Mouse (Mus musculus) ES-Bruce4 (cell line): ENCODE measurements at regions not wholly inside any gene's neighbourhood (a gene's known extent, or its start where the extent isn't known, plus 50 kb on each side); places are given as distances from the start of the nearest gene placed in this dataset.
A peak's percentile ranks its signal among the peaks of the same experiment; 100 is the strongest.

ENCODE experiments used
- H3K27ac ChIP-seq: 2 replicates; pipeline ENCODE4 v1.5.1; 2012; ENCODE audit warnings: low read length, inconsistent platforms; ENCODE audit not compliant: insufficient read depth
- H3K27me3 ChIP-seq: 2 replicates; pipeline ENCODE4 v1.6.1; 2012; ENCODE audit warnings: mild to moderate bottlenecking, low read length, inconsistent platforms; ENCODE audit not compliant: control insufficient read depth, poor library complexity, insufficient read depth, severe bottlenecking
- H3K36me3 ChIP-seq: 2 replicates; pipeline ENCODE4 v1.6.1; 2012; ENCODE audit warnings: inconsistent platforms, mild to moderate bottlenecking, low read length, moderate library complexity; ENCODE audit not compliant: control insufficient read depth, poor library complexity, insufficient read depth, severe bottlenecking
- H3K4me1 ChIP-seq: one replicate; pipeline ENCODE4 v1.8.1; 2011; ENCODE audit warnings: low read length; ENCODE audit not compliant: control insufficient read depth, insufficient read depth
- H3K4me3 ChIP-seq: 2 replicates; pipeline ENCODE4 v1.5.1; 2011; ENCODE audit warnings: low read depth, mild to moderate bottlenecking, low read length
- H3K9ac ChIP-seq: 2 replicates; pipeline ENCODE4 v1.6.1; 2012; ENCODE audit warnings: low read depth, mild to moderate bottlenecking, inconsistent platforms; ENCODE audit not compliant: poor library complexity, severe bottlenecking
- H3K9me3 ChIP-seq: replicated peaks from 2 replicates; pipeline ENCODE4 v1.6.1; 2012; ENCODE audit warnings: mild to moderate bottlenecking, low read length, inconsistent platforms; ENCODE audit not compliant: control insufficient read depth, poor library complexity, insufficient read depth, severe bottlenecking
- CTCF ChIP-seq: IDR thresholded peaks from one replicate; pipeline ENCODE4 v1.8.1; 2011; ENCODE audit warnings: low read depth, low read length
- EP300 ChIP-seq: IDR thresholded peaks from 2 replicates; pipeline ENCODE4 v1.6.1; 2011; ENCODE audit warnings: low read depth, low read length; ENCODE audit not compliant: insufficient read depth
- POLR2A ChIP-seq: IDR thresholded peaks from one replicate; pipeline ENCODE4 v1.8.1; 2011; ENCODE audit warnings: low read length; ENCODE audit not compliant: insufficient read depth

- no peak overlapping the region for H3K9ac ChIP-seq
- H3K36me3 ChIP-seq = no peaks in the 10 kb centered on the region
- H3K9me3 ChIP-seq = no peaks in the 10 kb centered on the region
- TF ChIP-seq CTCF = no peak
- TF ChIP-seq EP300 = no peak
- no peak for TF ChIP-seq POLR2A
- H3K27me3 ChIP-seq = no peaks in the 10 kb centered on the region
- no peak overlapping the region for H3K27ac ChIP-seq
- H3K4me3 ChIP-seq = no peak overlapping the region
- H3K4me1 ChIP-seq = no peaks in the 10 kb centered on the region
Observed at GRCm38 (mm10) chr12:80041510-80042324, 71.1 kb downstream of the Zfp36l1 start.

DNA sequence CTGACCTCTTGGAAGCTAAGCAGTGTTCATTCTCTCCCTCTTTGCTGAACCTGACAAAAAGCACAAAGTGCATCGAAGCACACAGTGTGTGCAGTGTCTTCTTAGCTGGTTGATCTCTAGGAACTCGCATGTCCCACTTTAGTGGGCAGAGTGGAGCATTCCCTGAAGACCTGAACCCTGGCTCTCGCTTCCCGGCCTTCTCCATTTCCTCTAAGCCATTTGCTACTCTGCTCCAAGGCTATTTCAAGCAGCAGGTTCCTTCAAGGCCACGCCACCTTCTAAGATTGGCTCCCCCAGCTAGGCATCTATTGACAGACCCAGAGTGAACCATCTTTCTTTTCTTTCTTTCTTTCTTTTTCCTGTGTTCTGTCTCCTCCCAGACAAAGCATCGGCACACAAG is 71.8 kb downstream of the Zfp36l1 start:
- H3K9ac ChIP-seq = no peak overlapping the region
- no peak for TF ChIP-seq CTCF
- TF ChIP-seq POLR2A = no peak
- no peak for TF ChIP-seq EP300
- H3K4me1 ChIP-seq = no peaks in the 10 kb centered on the region
- no peaks in the 10 kb centered on the region for H3K9me3 ChIP-seq
- H3K36me3 ChIP-seq = no peaks in the 10 kb centered on the region
- H3K4me3 ChIP-seq = no peak overlapping the region
- H3K27me3 ChIP-seq = no peaks in the 10 kb centered on the region
- no peak overlapping the region for H3K27ac ChIP-seq

DNA sequence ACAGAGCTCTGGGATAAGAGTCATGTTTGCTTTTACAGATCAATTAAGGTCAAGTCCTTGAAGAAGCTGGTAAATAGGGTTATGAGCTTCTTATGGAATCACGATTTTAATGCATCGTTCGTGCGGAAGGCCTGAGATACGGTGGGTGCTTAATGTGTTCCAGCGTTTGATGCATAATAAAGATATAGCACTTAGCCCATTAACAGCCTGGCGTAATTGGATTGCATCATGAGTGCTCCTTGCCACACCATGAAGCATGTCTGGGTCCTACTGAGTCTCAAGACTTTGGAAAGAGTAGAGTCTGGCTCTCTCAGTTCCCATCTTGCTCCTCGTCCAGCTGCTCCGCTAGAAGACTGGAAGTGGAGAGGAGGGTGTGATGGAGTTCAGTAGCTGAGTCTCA is 72.6 kb downstream of the Zfp36l1 start:
- no peaks in the 10 kb centered on the region for H3K27me3 ChIP-seq

GRCm38 (mm10) chr12:80039150-80039549 is 73.7 kb downstream of the Zfp36l1 start:
- Histone ChIP-seq H3K9me3 (no peaks in the 10 kb centered on the region), H3K27ac (no peak overlapping the region), H3K36me3 (no peaks in the 10 kb centered on the region), H3K9ac (no peak overlapping the region), H3K27me3 (no peaks in the 10 kb centered on the region), H3K4me3 (no peak overlapping the region), H3K4me1 (peaks cover 4% of the 10 kb centered on the region)
- no peak for TF ChIP-seq CTCF

More for the DNA sequence above, 72.6 kb downstream of the Zfp36l1 start:
- Histone ChIP-seq H3K4me3 (no peak overlapping the region), H3K36me3 (no peaks in the 10 kb centered on the region), H3K4me1 (no peaks in the 10 kb centered on the region), H3K9ac (no peak overlapping the region), H3K27ac (no peak overlapping the region), H3K9me3 (no peaks in the 10 kb centered on the region)
- TF ChIP-seq POLR2A = no peak
- no peak for TF ChIP-seq EP300
- TF ChIP-seq CTCF = no peak

DNA sequence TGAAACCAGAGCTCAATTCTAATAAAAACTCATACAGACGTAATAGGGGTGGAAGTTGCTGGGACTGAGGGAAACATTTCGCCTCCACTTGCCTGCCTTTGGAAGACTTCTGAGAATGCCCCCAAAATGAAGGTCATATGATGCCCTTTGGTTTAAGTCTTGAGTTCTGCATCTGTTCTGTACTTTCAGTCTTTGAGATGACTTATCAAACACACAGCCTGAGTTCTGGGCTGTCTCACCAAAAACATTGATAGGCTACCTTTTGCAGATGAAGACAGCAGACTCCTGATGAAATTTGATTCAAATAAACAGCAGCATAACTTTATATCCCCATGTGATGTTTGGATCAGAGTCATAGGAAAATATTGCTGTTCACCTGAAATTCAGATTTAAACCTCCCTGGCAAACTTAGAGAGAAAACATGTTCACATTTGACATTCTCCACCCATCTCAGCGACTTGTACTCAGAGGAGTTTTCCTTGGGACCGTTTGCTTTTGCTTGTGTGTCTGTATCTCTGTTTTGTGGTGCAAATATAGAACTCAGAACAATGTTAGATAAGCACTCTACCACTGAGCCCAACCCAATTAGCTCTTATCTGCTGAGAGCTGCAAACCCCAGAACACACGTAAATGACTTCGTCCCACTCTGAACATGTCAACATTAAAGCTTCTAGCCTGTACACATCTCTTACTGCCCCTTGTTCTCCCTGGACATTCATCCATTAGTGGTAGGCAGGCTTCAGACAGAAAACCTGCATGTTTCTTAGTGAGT is 77.1 kb downstream of the Zfp36l1 start:
- H3K27ac ChIP-seq = peak overlapping the region; percentile 24
- no peak for TF ChIP-seq CTCF
- TF ChIP-seq POLR2A = no peak
- TF ChIP-seq EP300 = no peak
- H3K36me3 ChIP-seq = no peaks in the 10 kb centered on the region
- peaks cover 4% of the 10 kb centered on the region for H3K4me1 ChIP-seq
- H3K9ac ChIP-seq = no peak overlapping the region
- H3K4me3 ChIP-seq = no peak overlapping the region
- no peaks in the 10 kb centered on the region for H3K9me3 ChIP-seq
- H3K27me3 ChIP-seq = no peaks in the 10 kb centered on the region

GRCm38 (mm10) chr12:80034963-80035411 is 77.8 kb downstream of the Zfp36l1 start:
- H3K9me3 ChIP-seq = no peaks in the 10 kb centered on the region
- peaks cover 4% of the 10 kb centered on the region for H3K4me1 ChIP-seq
- H3K36me3 ChIP-seq = no peaks in the 10 kb centered on the region
- peak overlapping the region; percentile 24 for H3K27ac ChIP-seq
- H3K9ac ChIP-seq = no peak overlapping the region
- H3K27me3 ChIP-seq = no peaks in the 10 kb centered on the region
- H3K4me3 ChIP-seq = no peak overlapping the region
- peak; percentile 84 for TF ChIP-seq EP300
- peak; percentile 36 for TF ChIP-seq POLR2A
- TF ChIP-seq CTCF = no peak
